Mouse (Mus musculus) liver, postnatal 0 days (tissue): ENCODE measurements at regions not wholly inside any gene's neighbourhood (a gene's known extent, or its start where the extent isn't known, plus 50 kb on each side); places are given as distances from the start of the nearest gene placed in this dataset.

Source experiments
- ATAC-seq: fragments of 200-750 bp; cut with Nextera tagmentation; 2 replicates; pipeline ENCODE4 v1.8.0; 2017; ENCODE audit warnings: mild to moderate bottlenecking, moderate library complexity
- DNase-seq: peaks from one replicate; pipeline ENCODE4 v3.0.0-alpha.2; 2016
- H3K27ac ChIP-seq: fragments of 300-500 bp; sonication (generic); 2 replicates; pipeline ENCODE4 v1.5.1; 2014; ENCODE audit warnings: antibody characterized with exemption, moderate library complexity, mild to moderate bottlenecking, low read depth
- H3K27me3 ChIP-seq: fragments of 300-500 bp; sonication (generic); 2 replicates; pipeline ENCODE4 v1.6.1; 2014; ENCODE audit warnings: low read length, control low read depth, mixed read lengths; ENCODE audit not compliant: insufficient read depth
- H3K36me3 ChIP-seq: fragments of 300-500 bp; sonication (generic); replicated peaks from 2 replicates; pipeline ENCODE4 v1.6.1; 2014; ENCODE audit warnings: mild to moderate bottlenecking, control low read depth, low read length, moderate library complexity, mixed read lengths; ENCODE audit not compliant: insufficient read depth
- H3K4me1 ChIP-seq: fragments of 300-500 bp; sonication (generic); 2 replicates; pipeline ENCODE4 v1.6.1; 2014; ENCODE audit warnings: antibody characterized with exemption, mild to moderate bottlenecking, control low read depth; ENCODE audit not compliant: insufficient read depth
- H3K4me2 ChIP-seq: fragments of 300-500 bp; sonication (generic); 2 replicates; pipeline ENCODE4 v1.6.1; 2014; ENCODE audit warnings: low read depth, mild to moderate bottlenecking, low read length, moderate library complexity, mixed read lengths
- H3K4me3 ChIP-seq: fragments of 300-500 bp; sonication (generic); 2 replicates; pipeline ENCODE4 v1.5.1; 2014; ENCODE audit warnings: low read depth, low read length
- H3K9ac ChIP-seq: fragments of 300-500 bp; sonication (generic); replicated peaks from 2 replicates; pipeline ENCODE4 v1.6.1; 2014; ENCODE audit warnings: mild to moderate bottlenecking, moderate library complexity
- H3K9me3 ChIP-seq: fragments of 300-500 bp; sonication (generic); 2 replicates; pipeline ENCODE4 v1.6.1; 2016; ENCODE audit warnings: mild to moderate bottlenecking, control low read depth, low read length, mixed read lengths
- CTCF ChIP-seq: sonication (generic); IDR thresholded peaks from 2 replicates; pipeline ENCODE4 v1.5.1; 2016; ENCODE audit warnings: antibody characterized with exemption, low read depth
- EP300 ChIP-seq: IDR thresholded peaks from 2 replicates; pipeline ENCODE4 v1.6.1; 2016; ENCODE audit warnings: antibody characterized with exemption, low read depth, mild to moderate bottlenecking
- WGBS: fragments of 180-500 bp; shearing (Covaris S2); extraction: QIAGEN DNeasy Blood & Tissue Kit; methylation state at CpG from one replicate; pipeline ENCODE4 v1.1.7; 2014; ENCODE audit not compliant: insufficient replicate concordance; 5-methylcytosine and 5-hydroxymethylcytosine counted together

DNA sequence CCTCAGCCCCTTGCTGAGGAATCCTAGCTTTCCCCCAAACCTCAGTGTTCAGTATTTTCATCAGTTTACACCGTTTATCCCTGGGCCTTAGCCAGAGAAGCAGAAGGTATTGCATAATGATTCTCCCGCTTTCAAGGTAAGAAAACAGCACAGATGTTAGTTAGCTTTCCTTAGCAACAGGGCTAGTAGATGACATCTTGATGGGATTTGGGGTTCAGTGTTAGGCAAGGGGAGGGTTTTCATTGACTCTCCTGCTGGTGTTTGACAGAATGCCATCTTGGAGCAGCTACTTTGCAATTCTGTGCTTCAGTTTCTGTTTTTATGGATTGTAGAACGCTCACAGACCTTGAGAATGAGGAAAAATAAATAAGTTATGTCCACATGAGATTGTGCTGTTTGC, 447.4 kb downstream of the Fam198b start:
- H3K4me3 ChIP-seq, result no peak overlapping the region
- H3K4me2 ChIP-seq, result no peak overlapping the region
- H3K27ac ChIP-seq, result no peak overlapping the region
- ATAC-seq (no peak), DNase-seq (no peak)
- no peaks in the 10 kb centered on the region for H3K9me3 ChIP-seq
- H3K36me3 ChIP-seq, result no peaks in the 10 kb centered on the region
- TF ChIP-seq CTCF (no peak), EP300 (no peak)
- 51% methylated on average over 3 of the region's 3 CpGs for WGBS
- no peak overlapping the region for H3K9ac ChIP-seq
- H3K27me3 ChIP-seq, result no peaks in the 10 kb centered on the region
- H3K4me1 ChIP-seq, result no peaks in the 10 kb centered on the region

DNA sequence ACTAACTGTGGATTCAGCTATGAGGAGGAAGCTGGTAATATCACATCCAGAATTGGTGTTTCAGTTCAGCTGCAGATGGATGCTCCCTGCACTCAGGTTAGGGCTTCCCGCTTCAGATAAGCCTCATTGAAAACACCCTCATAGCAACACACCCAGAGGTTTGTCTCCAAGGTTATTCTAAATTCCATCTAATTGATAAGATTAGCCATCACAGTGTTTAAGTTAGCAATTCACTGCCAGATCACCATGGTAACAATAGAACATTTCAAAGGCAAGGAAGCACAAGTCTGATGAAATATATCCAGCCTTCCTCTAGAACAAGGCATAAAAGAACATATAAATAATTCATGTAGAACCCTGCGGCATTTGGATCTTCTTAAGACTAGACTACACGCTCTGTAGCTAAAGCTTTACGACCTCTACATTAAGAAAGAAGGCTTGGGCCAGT, 450.1 kb downstream of the Fam198b start:
- no peak overlapping the region for H3K4me3 ChIP-seq
- no peak overlapping the region for H3K27ac ChIP-seq
- ATAC-seq, result no peak
- no peak for DNase-seq
- no peaks in the 10 kb centered on the region for H3K9me3 ChIP-seq
- H3K36me3 ChIP-seq, result no peaks in the 10 kb centered on the region
- TF ChIP-seq CTCF (no peak), EP300 (no peak)
- 70% methylated on average over 4 of the region's 4 CpGs for WGBS
- no peaks in the 10 kb centered on the region for H3K4me1 ChIP-seq
- H3K9ac ChIP-seq, result no peak overlapping the region
- no peak overlapping the region for H3K4me2 ChIP-seq
- no peaks in the 10 kb centered on the region for H3K27me3 ChIP-seq

DNA sequence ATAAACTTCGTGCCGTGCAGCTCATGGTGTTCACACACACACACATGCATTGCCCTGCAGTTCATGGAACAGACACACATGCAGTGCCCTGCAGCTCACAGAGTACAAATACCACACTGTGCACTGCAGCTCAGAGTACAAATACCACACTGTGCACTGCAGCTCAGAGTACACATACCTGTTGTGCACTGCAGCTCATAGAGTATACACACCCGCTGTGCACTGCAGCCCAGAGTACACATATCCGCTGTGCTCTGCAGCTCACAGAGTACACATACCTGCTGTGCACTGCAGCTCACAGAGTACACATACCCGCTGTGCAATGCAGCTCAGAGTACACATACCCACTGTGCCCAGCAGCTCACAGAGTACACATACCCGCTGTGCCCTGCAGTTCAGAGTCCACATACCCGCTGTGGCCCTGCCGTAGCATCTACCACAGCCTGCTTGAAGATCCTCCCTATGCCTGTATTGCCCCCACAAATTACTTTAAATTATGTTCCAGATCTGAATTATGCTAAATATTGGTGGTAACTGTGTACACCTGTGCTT, 451.9 kb downstream of the Fam198b start:
- no peak for ATAC-seq
- Histone ChIP-seq H3K9ac (no peak overlapping the region), H3K9me3 (no peaks in the 10 kb centered on the region), H3K27ac (no peak overlapping the region), H3K4me1 (no peaks in the 10 kb centered on the region), H3K4me2 (no peak overlapping the region), H3K4me3 (no peak overlapping the region), H3K27me3 (no peaks in the 10 kb centered on the region), H3K36me3 (no peaks in the 10 kb centered on the region)
- no peak for TF ChIP-seq CTCF
- TF ChIP-seq EP300, result no peak
- 82% methylated on average over 8 of the region's 8 CpGs for WGBS
- no peak for DNase-seq

DNA sequence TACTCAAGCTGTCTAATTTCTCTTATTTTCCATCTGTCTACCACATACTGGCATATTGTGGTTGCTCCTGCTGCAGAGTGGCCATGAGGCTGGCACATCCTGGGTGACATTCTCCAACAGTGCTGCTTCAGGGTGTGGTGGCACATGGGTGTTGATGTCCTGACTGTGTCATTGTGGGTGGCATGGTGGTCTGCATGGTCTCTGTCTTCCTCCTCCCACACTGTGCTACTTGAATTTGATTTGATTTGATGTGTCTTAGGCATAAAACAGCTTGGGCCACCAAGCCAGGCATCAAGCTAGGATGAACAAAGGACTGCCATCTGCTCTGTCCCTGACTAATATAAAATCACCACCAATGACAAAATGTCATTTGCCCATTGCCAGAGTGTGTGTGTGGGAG, 434.7 kb downstream of the Gria2 start:
- Histone ChIP-seq H3K27ac (no peak overlapping the region), H3K9me3 (no peaks in the 10 kb centered on the region), H3K9ac (no peak overlapping the region), H3K4me3 (no peak overlapping the region), H3K36me3 (no peaks in the 10 kb centered on the region), H3K27me3 (no peaks in the 10 kb centered on the region), H3K4me1 (no peaks in the 10 kb centered on the region), H3K4me2 (no peak overlapping the region)
- ATAC-seq (no peak), DNase-seq (no peak)
- TF ChIP-seq CTCF (no peak), EP300 (no peak)

DNA sequence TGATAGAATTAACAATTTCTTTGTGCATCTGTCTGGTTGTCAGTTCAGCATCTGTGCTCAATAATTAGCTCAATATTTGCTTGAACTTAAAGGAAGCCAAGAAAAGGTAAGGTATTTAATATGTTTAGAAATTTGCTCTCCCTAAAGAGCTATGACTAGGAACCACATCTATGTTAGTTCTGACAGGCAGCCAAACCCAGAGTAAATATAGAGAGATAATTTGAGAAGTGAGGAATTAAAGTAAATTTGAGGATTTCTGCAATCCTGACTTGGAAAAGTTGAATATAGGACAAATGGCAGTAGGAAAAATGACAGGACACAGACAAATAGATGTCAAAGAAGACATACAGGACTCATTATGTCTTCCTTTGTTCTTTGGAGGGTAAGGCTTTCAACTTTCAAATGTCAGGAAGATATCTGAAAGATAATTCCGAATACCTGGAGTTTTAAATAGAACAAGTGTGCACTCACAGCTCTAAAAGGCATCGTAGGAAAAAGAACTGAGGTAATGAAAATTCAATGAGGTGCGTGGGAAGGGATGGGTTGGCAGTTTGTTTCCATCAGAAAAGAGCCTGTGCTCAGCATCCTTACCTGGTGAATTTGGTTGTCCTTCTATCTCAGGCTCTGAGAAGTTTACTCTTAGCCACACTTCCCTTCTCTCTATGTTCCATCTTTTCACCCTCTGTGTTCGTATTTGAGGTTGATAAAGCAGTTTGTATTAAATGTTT, 433.3 kb downstream of the Gria2 start:
- Histone ChIP-seq H3K9me3 (no peaks in the 10 kb centered on the region), H3K36me3 (no peaks in the 10 kb centered on the region), H3K4me3 (no peak overlapping the region), H3K4me2 (no peak overlapping the region), H3K9ac (no peak overlapping the region), H3K4me1 (no peaks in the 10 kb centered on the region), H3K27me3 (no peaks in the 10 kb centered on the region), H3K27ac (no peak overlapping the region)
- no peak for TF ChIP-seq EP300
- no peak for TF ChIP-seq CTCF
- ATAC-seq, result no peak
- WGBS, result 64% methylated on average over 4 of the region's 4 CpGs
- no peak for DNase-seq

DNA sequence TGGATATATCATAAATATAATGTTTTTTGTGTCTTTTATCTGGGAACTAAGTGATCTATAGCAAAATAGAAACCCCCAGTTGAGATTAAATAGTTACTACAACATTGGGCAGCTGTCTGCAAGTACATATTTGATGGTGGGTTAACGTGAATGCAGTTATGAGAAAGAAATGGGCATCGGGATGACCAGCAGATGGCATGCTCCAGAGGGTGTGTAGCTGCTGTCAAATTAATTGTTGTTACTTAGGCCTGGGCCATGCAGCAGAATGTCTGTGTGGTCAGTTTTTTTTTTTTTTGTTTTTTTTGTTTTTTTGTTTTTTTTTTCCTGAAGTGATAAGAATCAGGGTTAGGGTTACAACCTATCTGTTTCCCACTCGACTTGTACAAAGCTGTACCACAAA, 430.2 kb downstream of the Gria2 start:
- Histone ChIP-seq H3K36me3 (no peaks in the 10 kb centered on the region), H3K4me1 (no peaks in the 10 kb centered on the region), H3K4me2 (no peak overlapping the region), H3K9me3 (no peaks in the 10 kb centered on the region), H3K4me3 (no peak overlapping the region), H3K27ac (no peak overlapping the region), H3K27me3 (no peaks in the 10 kb centered on the region), H3K9ac (no peak overlapping the region)
- ATAC-seq (no peak), DNase-seq (no peak)
- no peak for TF ChIP-seq EP300
- TF ChIP-seq CTCF, result no peak
- WGBS, result 53% methylated on average over 3 of the region's 3 CpGs
